Mouse (Mus musculus): Measurements from ENCODE around the gene Slc16a2.

DNA sequence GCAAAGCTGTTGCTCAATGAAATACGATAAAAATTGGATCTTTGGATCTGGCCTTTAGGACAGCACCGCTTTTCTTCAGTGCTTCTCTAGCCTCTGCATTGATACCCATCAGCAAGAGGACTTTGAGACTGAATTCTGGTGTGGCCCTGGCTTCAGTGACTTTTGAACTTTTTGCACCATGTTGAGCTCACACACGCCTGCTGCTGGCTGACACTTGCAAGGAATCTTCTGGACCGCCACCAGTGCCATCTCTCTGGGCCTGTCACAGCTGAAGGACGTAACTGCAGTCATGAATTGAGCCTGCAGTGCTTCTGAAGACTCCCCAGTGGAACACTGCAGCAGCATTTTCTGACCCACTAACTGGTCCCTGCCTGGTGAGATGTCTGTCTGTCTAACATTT lies 128.9 kb downstream of the Slc16a2 start:
- TF ChIP-seq CTCF (IDR thresholded peaks at IDR 0.05; ENCODE audit: low read depth) (no peak), EP300 (IDR thresholded peaks at IDR 0.05; ENCODE audit: low read depth) (no peak)

Measured in liver, embryonic 14.5 days (tissue).